Mouse (Mus musculus): ENCODE data around the gene Samhd1. TPM values are rescaled to one million over a fixed set of nuclear protein-coding genes. Genes with fewer than 3 reads are reported as not detected.
A peak's percentile ranks its signal among the peaks of the same experiment; 100 is the strongest.

Samhd1 gene
- polyA plus RNA-seq, 1 experiment from 2014 or later: 32.4 TPM

GRCm38 (mm10) chr2:157119075-157119474 lies 16.0 kb downstream of the Samhd1 start:
- Histone ChIP-seq H3K36me3 (ENCODE audit: control insufficient read depth, insufficient read depth, low read length) (peaks cover 11% of the 10 kb centered on the region), H3K4me2 (ENCODE audit: low read depth, low read length) (no peak overlapping the region), H3K27me3 (ENCODE audit: control insufficient read depth, insufficient read depth, low read depth, low read length) (no peaks in the 10 kb centered on the region), H3K9ac (ENCODE audit: low read length) (no peak overlapping the region), H3K4me3 (ENCODE audit: low read length) (no peak overlapping the region), H3K27ac (ENCODE audit: low read length) (no peak overlapping the region), H3K4me1 (replicated peaks; ENCODE audit: control insufficient read depth, insufficient read depth, low read length) (no peaks in the 10 kb centered on the region), H3K9me3 (ENCODE audit: control insufficient read depth, low read length) (no peaks in the 10 kb centered on the region)
- WGBS: 45% methylated on average over 3 of the region's 3 CpGs
- no peak for ATAC-seq (ENCODE audit: low read depth)

- H3K4me3 ChIP-seq (ENCODE audit: low read length): no peak overlapping the region
- no peak overlapping the region for H3K4me2 ChIP-seq (ENCODE audit: low read depth, low read length)
- peaks cover 16% of the 10 kb centered on the region for H3K36me3 ChIP-seq (ENCODE audit: control insufficient read depth, insufficient read depth, low read length)
- H3K9ac ChIP-seq (ENCODE audit: low read length): no peak overlapping the region
- no peaks in the 10 kb centered on the region for H3K9me3 ChIP-seq (ENCODE audit: control insufficient read depth, low read length)
- H3K27ac ChIP-seq (ENCODE audit: low read length): no peak overlapping the region
- no peak for ATAC-seq (ENCODE audit: low read depth)
- WGBS: 74% methylated on average over 4 of the region's 4 CpGs
- H3K27me3 ChIP-seq (ENCODE audit: control insufficient read depth, insufficient read depth, low read depth, low read length): no peaks in the 10 kb centered on the region
- no peaks in the 10 kb centered on the region for H3K4me1 ChIP-seq (replicated peaks; ENCODE audit: control insufficient read depth, insufficient read depth, low read length)
Measured at GRCm38 (mm10) chr2:157118556-157118955, 16.5 kb downstream of the Samhd1 start.

- H3K4me3 ChIP-seq (ENCODE audit: low read length): no peak overlapping the region
- 18% methylated on average over 3 of the region's 3 CpGs for WGBS
- no peak for ATAC-seq (ENCODE audit: low read depth)
- no peak overlapping the region for H3K27ac ChIP-seq (ENCODE audit: low read length)
- peaks cover 17% of the 10 kb centered on the region for H3K36me3 ChIP-seq (ENCODE audit: control insufficient read depth, insufficient read depth, low read length)
- no peak overlapping the region for H3K9ac ChIP-seq (ENCODE audit: low read length)
- no peak overlapping the region for H3K4me2 ChIP-seq (ENCODE audit: low read depth, low read length)
- H3K27me3 ChIP-seq (ENCODE audit: control insufficient read depth, insufficient read depth, low read depth, low read length): no peaks in the 10 kb centered on the region
- no peaks in the 10 kb centered on the region for H3K4me1 ChIP-seq (replicated peaks; ENCODE audit: control insufficient read depth, insufficient read depth, low read length)
- no peaks in the 10 kb centered on the region for H3K9me3 ChIP-seq (ENCODE audit: control insufficient read depth, low read length)
Measured at GRCm38 (mm10) chr2:157116964-157117363, 18.1 kb downstream of the Samhd1 start.

GRCm38 (mm10) chr2:157108236-157108635 lies 26.8 kb downstream of the Samhd1 start:
- H3K4me2 ChIP-seq (ENCODE audit: low read depth, low read length): no peak overlapping the region
- no peaks in the 10 kb centered on the region for H3K4me1 ChIP-seq (replicated peaks; ENCODE audit: control insufficient read depth, insufficient read depth, low read length)
- H3K36me3 ChIP-seq (ENCODE audit: control insufficient read depth, insufficient read depth, low read length): peaks cover 26% of the 10 kb centered on the region
- no peak overlapping the region for H3K9ac ChIP-seq (ENCODE audit: low read length)
- H3K27ac ChIP-seq (ENCODE audit: low read length): no peak overlapping the region
- no peaks in the 10 kb centered on the region for H3K27me3 ChIP-seq (ENCODE audit: control insufficient read depth, insufficient read depth, low read depth, low read length)
- no peak overlapping the region for H3K4me3 ChIP-seq (ENCODE audit: low read length)
- H3K9me3 ChIP-seq (ENCODE audit: control insufficient read depth, low read length): no peaks in the 10 kb centered on the region
- 80% methylated on average over 4 of the region's 4 CpGs for WGBS
- no peak for ATAC-seq (ENCODE audit: low read depth)

GRCm38 (mm10) chr2:157104454-157104853 lies 30.6 kb downstream of the Samhd1 start:
- Histone ChIP-seq H3K36me3 (ENCODE audit: control insufficient read depth, insufficient read depth, low read length) (peaks cover 27% of the 10 kb centered on the region), H3K4me2 (ENCODE audit: low read depth, low read length) (no peak overlapping the region), H3K9me3 (ENCODE audit: control insufficient read depth, low read length) (no peaks in the 10 kb centered on the region), H3K4me3 (ENCODE audit: low read length) (no peak overlapping the region), H3K4me1 (replicated peaks; ENCODE audit: control insufficient read depth, insufficient read depth, low read length) (no peaks in the 10 kb centered on the region), H3K27me3 (ENCODE audit: control insufficient read depth, insufficient read depth, low read depth, low read length) (no peaks in the 10 kb centered on the region), H3K9ac (ENCODE audit: low read length) (no peak overlapping the region), H3K27ac (ENCODE audit: low read length) (no peak overlapping the region)
- no peak for ATAC-seq (ENCODE audit: low read depth)
- 73% methylated on average over 8 of the region's 8 CpGs for WGBS

- Histone ChIP-seq H3K9ac (ENCODE audit: low read length) (no peak overlapping the region), H3K27ac (ENCODE audit: low read length) (no peak overlapping the region), H3K4me2 (ENCODE audit: low read depth, low read length) (no peak overlapping the region), H3K36me3 (ENCODE audit: control insufficient read depth, insufficient read depth, low read length) (peaks cover 22% of the 10 kb centered on the region), H3K4me3 (ENCODE audit: low read length) (no peak overlapping the region), H3K4me1 (replicated peaks; ENCODE audit: control insufficient read depth, insufficient read depth, low read length) (no peaks in the 10 kb centered on the region), H3K27me3 (ENCODE audit: control insufficient read depth, insufficient read depth, low read depth, low read length) (no peaks in the 10 kb centered on the region), H3K9me3 (ENCODE audit: control insufficient read depth, low read length) (no peaks in the 10 kb centered on the region)
- no peak for ATAC-seq (ENCODE audit: low read depth)
- WGBS: 62% methylated on average over 2 of the region's 2 CpGs
Measured at GRCm38 (mm10) chr2:157102256-157102655, 32.8 kb downstream of the Samhd1 start.

GRCm38 (mm10) chr2:157101650-157102049 lies 33.4 kb downstream of the Samhd1 start:
- no peak for ATAC-seq (ENCODE audit: low read depth)
- no peak overlapping the region for H3K4me3 ChIP-seq (ENCODE audit: low read length)
- H3K4me1 ChIP-seq (replicated peaks; ENCODE audit: control insufficient read depth, insufficient read depth, low read length): no peaks in the 10 kb centered on the region
- no peaks in the 10 kb centered on the region for H3K9me3 ChIP-seq (ENCODE audit: control insufficient read depth, low read length)
- H3K4me2 ChIP-seq (ENCODE audit: low read depth, low read length): no peak overlapping the region
- 94% methylated on average over 9 of the region's 9 CpGs for WGBS
- H3K9ac ChIP-seq (ENCODE audit: low read length): no peak overlapping the region
- H3K36me3 ChIP-seq (ENCODE audit: control insufficient read depth, insufficient read depth, low read length): peaks cover 20% of the 10 kb centered on the region
- H3K27ac ChIP-seq (ENCODE audit: low read length): no peak overlapping the region
- H3K27me3 ChIP-seq (ENCODE audit: control insufficient read depth, insufficient read depth, low read depth, low read length): no peaks in the 10 kb centered on the region

GRCm38 (mm10) chr2:157100319-157100605 lies 34.8 kb downstream of the Samhd1 start:
- H3K9me3 ChIP-seq (ENCODE audit: control insufficient read depth, low read length): no peaks in the 10 kb centered on the region
- H3K4me1 ChIP-seq (replicated peaks; ENCODE audit: control insufficient read depth, insufficient read depth, low read length): no peaks in the 10 kb centered on the region
- H3K36me3 ChIP-seq (ENCODE audit: control insufficient read depth, insufficient read depth, low read length): peaks cover 15% of the 10 kb centered on the region
- no peak overlapping the region for H3K4me2 ChIP-seq (ENCODE audit: low read depth, low read length)
- no peaks in the 10 kb centered on the region for H3K27me3 ChIP-seq (ENCODE audit: control insufficient read depth, insufficient read depth, low read depth, low read length)
- 54% methylated on average over 12 of the region's 12 CpGs for WGBS
- H3K27ac ChIP-seq (ENCODE audit: low read length): peak overlapping the region; percentile 29; the same call in 1 of the 2 replicates
- ATAC-seq (ENCODE audit: low read depth): peak; percentile 37; the same call in 1 of the 2 replicates
- H3K4me3 ChIP-seq (ENCODE audit: low read length): no peak overlapping the region
- H3K9ac ChIP-seq (ENCODE audit: low read length): no peak overlapping the region

GRCm38 (mm10) chr2:157099532-157100318 lies 35.3 kb downstream of the Samhd1 start:
- no peak overlapping the region for H3K4me2 ChIP-seq (ENCODE audit: low read depth, low read length)
- no peak overlapping the region for H3K4me3 ChIP-seq (ENCODE audit: low read length)
- peak; percentile 61 for ATAC-seq (ENCODE audit: low read depth)
- H3K36me3 ChIP-seq (ENCODE audit: control insufficient read depth, insufficient read depth, low read length): peaks cover 12% of the 10 kb centered on the region
- H3K4me1 ChIP-seq (replicated peaks; ENCODE audit: control insufficient read depth, insufficient read depth, low read length): no peaks in the 10 kb centered on the region
- H3K27me3 ChIP-seq (ENCODE audit: control insufficient read depth, insufficient read depth, low read depth, low read length): no peaks in the 10 kb centered on the region
- WGBS: 58% methylated on average over 12 of the region's 12 CpGs
- 0 out of 2 replicates have a peak overlapping the region, but pooled peaks have one; percentile 19 for H3K27ac ChIP-seq (ENCODE audit: low read length)
- H3K9me3 ChIP-seq (ENCODE audit: control insufficient read depth, low read length): no peaks in the 10 kb centered on the region
- no peak overlapping the region for H3K9ac ChIP-seq (ENCODE audit: low read length)

Measured in lung, embryonic 16.5 days (tissue).